Mouse (Mus musculus): ENCODE measurements around the gene Tmem258. TPM values are rescaled to one million over a fixed set of nuclear protein-coding genes. Genes with fewer than 3 reads are reported as not detected.

Tmem258 gene
- polyA plus RNA-seq, 1 experiment from 2014 or later: 467 TPM

DNA sequence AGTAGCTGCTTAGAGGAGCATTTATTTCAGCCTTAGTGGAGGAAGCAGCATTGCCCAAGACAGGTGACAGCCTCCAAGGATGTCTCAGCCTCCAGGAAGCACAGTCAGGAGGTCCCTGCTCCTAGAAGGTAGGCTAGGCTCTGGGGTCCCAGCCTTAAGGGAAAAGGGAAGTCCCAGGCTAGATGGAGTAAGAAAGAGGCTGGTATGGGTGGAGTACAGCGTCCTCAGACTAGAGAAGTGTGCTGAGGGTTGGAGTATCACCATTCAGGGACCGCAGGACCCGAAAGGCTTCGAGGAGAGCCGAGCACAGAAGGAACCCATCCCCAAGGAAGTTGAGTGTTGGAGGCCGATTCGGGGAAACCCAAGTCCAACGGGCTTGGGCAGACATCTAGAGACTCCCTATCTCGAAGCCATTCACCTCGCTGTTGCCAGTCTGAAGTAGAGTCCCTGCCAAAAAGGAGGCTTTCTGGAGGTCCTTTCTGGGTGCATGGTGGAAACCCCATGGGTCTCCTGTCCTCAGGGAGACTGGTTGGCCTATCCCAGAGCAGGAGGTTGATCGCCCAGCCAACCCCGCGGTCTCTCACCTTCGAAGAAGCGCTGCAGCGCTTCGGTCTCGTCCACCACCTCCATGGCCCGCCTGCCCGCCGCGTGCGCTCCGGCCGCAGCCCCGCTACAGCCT is 36.3 kb downstream of the Tmem258 start:
- Histone ChIP-seq H3K4me2 (ENCODE audit: low read depth, low read length) (peak overlapping the region; percentile 67), H3K4me3 (ENCODE audit: low read length) (peak overlapping the region; percentile 62), H3K27ac (ENCODE audit: low read length) (peak overlapping the region; percentile 14), H3K9me3 (ENCODE audit: control insufficient read depth, low read length) (no peaks in the 10 kb centered on the region), H3K27me3 (replicated peaks; ENCODE audit: control insufficient read depth, insufficient read depth, low read length) (no peaks in the 10 kb centered on the region), H3K9ac (ENCODE audit: low read depth, low read length) (peak overlapping the region; percentile 83), H3K36me3 (ENCODE audit: control insufficient read depth, insufficient read depth, low read length) (no peaks in the 10 kb centered on the region), H3K4me1 (ENCODE audit: control insufficient read depth, insufficient read depth, low read length) (peaks cover 21% of the 10 kb centered on the region)
- 2% methylated on average over 26 of the region's 26 CpGs for WGBS
- no peak for ATAC-seq

DNA sequence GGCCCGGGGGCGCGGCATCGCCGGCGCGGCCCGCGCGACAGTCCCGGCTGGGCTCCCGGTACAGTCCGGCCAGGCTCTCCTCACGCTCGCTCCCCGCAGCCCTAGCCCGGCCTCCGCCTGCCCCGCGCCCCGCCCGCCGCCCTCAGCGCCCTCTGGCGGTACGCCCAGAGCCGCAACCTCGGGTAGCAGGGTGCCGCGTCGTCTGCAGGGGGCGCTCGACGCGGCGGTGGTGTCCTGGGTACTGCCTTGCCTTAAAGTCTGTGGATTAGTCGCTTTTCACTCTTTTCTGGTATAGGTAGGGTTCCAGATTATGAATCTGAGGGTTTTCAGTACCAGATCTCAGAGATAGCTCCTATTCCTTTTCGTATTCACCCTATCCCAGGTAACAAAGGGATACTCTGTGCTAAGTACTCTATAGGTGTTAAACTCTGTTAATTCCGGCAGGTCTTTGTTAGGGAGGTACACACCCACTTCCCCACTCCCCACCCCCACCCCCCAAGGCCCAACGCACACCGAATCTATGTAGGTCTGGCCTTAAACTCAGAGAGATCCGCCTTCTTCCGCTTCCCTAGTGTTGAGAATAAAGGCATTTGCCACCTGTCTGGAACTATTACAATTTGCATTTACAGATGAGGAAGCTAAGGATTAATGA is 37.0 kb downstream of the Tmem258 start, which contains the start of gene Myrf:
Gene Myrf, minus strand, starts transcription at position 95 of the 652 bp plus-strand sequence.
- WGBS: 7% methylated on average over 43 of the region's 43 CpGs
- peak within 1 kb of the TSS; percentile 67 for H3K4me2 ChIP-seq (ENCODE audit: low read depth, low read length)
- H3K27ac ChIP-seq (ENCODE audit: low read length): peak within 1 kb of the TSS; percentile 14
- H3K9me3 ChIP-seq (ENCODE audit: control insufficient read depth, low read length): no peaks in the 10 kb centered on the region
- peak within 1 kb of the TSS; percentile 62 for H3K4me3 ChIP-seq (ENCODE audit: low read length)
- H3K9ac ChIP-seq (ENCODE audit: low read depth, low read length): peak within 1 kb of the TSS; percentile 83
- no peaks in the 10 kb centered on the region for H3K27me3 ChIP-seq (replicated peaks; ENCODE audit: control insufficient read depth, insufficient read depth, low read length)
- no peaks in the 10 kb centered on the region for H3K36me3 ChIP-seq (ENCODE audit: control insufficient read depth, insufficient read depth, low read length)
- ATAC-seq: peak; percentile 78
- peaks cover 17% of the 10 kb centered on the region; the same call in 1 of the 2 replicates for H3K4me1 ChIP-seq (ENCODE audit: control insufficient read depth, insufficient read depth, low read length)

GRCm38 (mm10) chr19:10242916-10243315 is 39.1 kb downstream of the Tmem258 start:
- 32% methylated on average over 8 of the region's 8 CpGs for whole genome bisulfite sequencing
- Histone ChIP-seq H3K36me3 (ENCODE audit: control insufficient read depth, insufficient read depth, low read length) (no peaks in the 10 kb centered on the region), H3K9ac (ENCODE audit: low read depth, low read length) (no peak overlapping the region), H3K4me3 (ENCODE audit: low read length) (no peak overlapping the region), H3K4me2 (ENCODE audit: low read depth, low read length) (no peak overlapping the region), H3K27ac (ENCODE audit: low read length) (no peak overlapping the region), H3K4me1 (ENCODE audit: control insufficient read depth, insufficient read depth, low read length) (peaks cover 24% of the 10 kb centered on the region), H3K9me3 (ENCODE audit: control insufficient read depth, low read length) (no peaks in the 10 kb centered on the region), H3K27me3 (replicated peaks; ENCODE audit: control insufficient read depth, insufficient read depth, low read length) (no peaks in the 10 kb centered on the region)
- no peak for ATAC-seq

GRCm38 (mm10) chr19:10244183-10244582 is 40.4 kb downstream of the Tmem258 start:
- Histone ChIP-seq H3K9me3 (ENCODE audit: control insufficient read depth, low read length) (no peaks in the 10 kb centered on the region), H3K27ac (ENCODE audit: low read length) (no peak overlapping the region), H3K4me3 (ENCODE audit: low read length) (no peak overlapping the region), H3K27me3 (replicated peaks; ENCODE audit: control insufficient read depth, insufficient read depth, low read length) (no peaks in the 10 kb centered on the region), H3K4me1 (ENCODE audit: control insufficient read depth, insufficient read depth, low read length) (peaks cover 21% of the 10 kb centered on the region), H3K9ac (ENCODE audit: low read depth, low read length) (no peak overlapping the region), H3K4me2 (ENCODE audit: low read depth, low read length) (no peak overlapping the region), H3K36me3 (ENCODE audit: control insufficient read depth, insufficient read depth, low read length) (no peaks in the 10 kb centered on the region)
- ATAC-seq: no peak
- 15% methylated on average over 3 of the region's 3 CpGs for WGBS

- H3K4me1 ChIP-seq (ENCODE audit: control insufficient read depth, insufficient read depth, low read length): peaks cover 14% of the 10 kb centered on the region
- no peak overlapping the region for H3K4me2 ChIP-seq (ENCODE audit: low read depth, low read length)
- H3K9ac ChIP-seq (ENCODE audit: low read depth, low read length): no peak overlapping the region
- H3K36me3 ChIP-seq (ENCODE audit: control insufficient read depth, insufficient read depth, low read length): no peaks in the 10 kb centered on the region
- H3K27ac ChIP-seq (ENCODE audit: low read length): no peak overlapping the region
- H3K27me3 ChIP-seq (replicated peaks; ENCODE audit: control insufficient read depth, insufficient read depth, low read length): no peaks in the 10 kb centered on the region
- WGBS: 46% methylated on average over 6 of the region's 6 CpGs
- H3K4me3 ChIP-seq (ENCODE audit: low read length): no peak overlapping the region
- no peak for ATAC-seq
- H3K9me3 ChIP-seq (ENCODE audit: control insufficient read depth, low read length): no peaks in the 10 kb centered on the region
Observed at GRCm38 (mm10) chr19:10247165-10247564, 43.4 kb downstream of the Tmem258 start.

GRCm38 (mm10) chr19:10248128-10248527 is 44.3 kb downstream of the Tmem258 start:
- H3K27ac ChIP-seq (ENCODE audit: low read length): no peak overlapping the region
- no peaks in the 10 kb centered on the region for H3K9me3 ChIP-seq (ENCODE audit: control insufficient read depth, low read length)
- peaks cover 14% of the 10 kb centered on the region for H3K4me1 ChIP-seq (ENCODE audit: control insufficient read depth, insufficient read depth, low read length)
- no peak overlapping the region for H3K9ac ChIP-seq (ENCODE audit: low read depth, low read length)
- no peak overlapping the region for H3K4me2 ChIP-seq (ENCODE audit: low read depth, low read length)
- H3K36me3 ChIP-seq (ENCODE audit: control insufficient read depth, insufficient read depth, low read length): no peaks in the 10 kb centered on the region
- ATAC-seq: peak; percentile 47; the same call in 1 of the 2 replicates
- no peak overlapping the region for H3K4me3 ChIP-seq (ENCODE audit: low read length)
- H3K27me3 ChIP-seq (replicated peaks; ENCODE audit: control insufficient read depth, insufficient read depth, low read length): no peaks in the 10 kb centered on the region
- WGBS: 40% methylated on average over 20 of the region's 20 CpGs

Small RNAs within 50 kb of the gene (microRNA-seq; reads per million reads assigned to microRNA genes)
- gene Mir6993: 0.68 reads per million

Other genes starting within 250 kb of the Tmem258 start
- 2,278 and 2,351 TPM in 2 replicates for gene Fth1, start 223.4 kb upstream of the Tmem258 start, polyA plus RNA-seq (2015; fragmentation: Nextera tagmentation; extraction: Ambion mirVana)
- 0.42 and 0.72 TPM in 2 replicates for gene Best1, start 202.4 kb upstream of the Tmem258 start, polyA plus RNA-seq (2015; fragmentation: Nextera tagmentation; extraction: Ambion mirVana)
- gene Rab3il1, start 202.3 kb upstream of the Tmem258 start, polyA plus RNA-seq (2015; fragmentation: Nextera tagmentation; extraction: Ambion mirVana): 45.7 and 48.8 TPM in 2 replicates
- 12.4 and 13.0 TPM in 2 replicates for gene Fads3, start 162.4 kb upstream of the Tmem258 start, polyA plus RNA-seq (2015; fragmentation: Nextera tagmentation; extraction: Ambion mirVana)
- gene Fads2, start 102.3 kb upstream of the Tmem258 start, polyA plus RNA-seq (2015; fragmentation: Nextera tagmentation; extraction: Ambion mirVana): 206 and 216 TPM in 2 replicates
- gene Fads1, start 21.1 kb upstream of the Tmem258 start, polyA plus RNA-seq (2015; fragmentation: Nextera tagmentation; extraction: Ambion mirVana): 146 and 154 TPM in 2 replicates
- 77.9 and 87.8 TPM in 2 replicates for gene Fen1, start 155 bp downstream of the Tmem258 start, polyA plus RNA-seq (2015; fragmentation: Nextera tagmentation; extraction: Ambion mirVana)
- 9.9 and 10.1 TPM in 2 replicates for gene Myrf, start 36.7 kb downstream of the Tmem258 start, polyA plus RNA-seq (2015; fragmentation: Nextera tagmentation; extraction: Ambion mirVana)
- gene Dagla, start 100.9 kb downstream of the Tmem258 start, polyA plus RNA-seq (2015; fragmentation: Nextera tagmentation; extraction: Ambion mirVana): 2.6 and 3.2 TPM in 2 replicates
- gene Syt7, start 185.1 kb downstream of the Tmem258 start, polyA plus RNA-seq (2015; fragmentation: Nextera tagmentation; extraction: Ambion mirVana): 0.94 and 1.3 TPM in 2 replicates

Measured in intestine, embryonic 16.5 days (tissue).